Mouse (Mus musculus) spleen, postnatal 36 days (tissue): ENCODE results near the gene Nfatc2.

Source experiments
- DNase-seq, 2 experiments: peaks; one replicate each; pipeline ENCODE4 v3.0.0; 2022; ENCODE audit warnings: low spot score in 2 of 2, mixed read lengths in 1 of 2

Nfatc2 gene

GRCm38 (mm10) chr2:168489953-168490352, 111.5 kb downstream of the Nfatc2 start:
- no peak for DNase-seq

DNA sequence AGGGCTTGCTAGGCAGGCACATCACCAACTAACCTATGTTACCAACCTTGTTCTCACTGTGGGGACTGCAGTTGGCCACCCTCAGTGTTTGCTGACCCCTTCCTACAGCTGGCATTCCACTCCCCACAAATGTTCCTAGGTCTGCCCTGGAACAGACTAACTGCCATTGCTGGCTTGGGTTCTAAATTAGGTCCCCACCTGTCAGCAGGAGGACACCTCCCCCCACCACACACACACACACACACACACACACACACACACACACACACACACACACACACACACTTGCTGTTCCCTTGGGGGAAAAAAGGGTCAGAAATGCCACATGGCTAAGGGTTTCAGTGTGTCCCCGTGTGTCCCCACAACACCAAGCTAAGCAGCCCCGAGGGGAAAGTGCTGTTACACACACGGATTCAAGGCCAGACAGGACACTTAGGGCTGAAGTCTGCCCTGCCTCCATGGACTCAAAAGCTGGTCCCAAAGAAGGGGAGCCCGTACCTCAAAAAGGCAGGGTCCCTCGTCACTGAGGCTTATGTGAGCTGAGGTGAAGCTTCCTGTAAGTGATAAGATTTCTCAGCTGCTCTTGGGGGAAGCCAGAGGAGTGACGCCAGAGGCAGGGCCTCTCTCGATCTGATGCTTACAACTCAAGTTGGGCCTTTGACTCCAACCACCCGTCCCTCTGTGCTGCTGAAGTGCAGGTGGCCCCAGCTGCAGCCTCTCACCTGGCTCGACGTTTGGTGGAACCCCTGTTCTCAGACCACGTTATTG, 113.1 kb downstream of the Nfatc2 start:
- DNase-seq: no peak

DNA sequence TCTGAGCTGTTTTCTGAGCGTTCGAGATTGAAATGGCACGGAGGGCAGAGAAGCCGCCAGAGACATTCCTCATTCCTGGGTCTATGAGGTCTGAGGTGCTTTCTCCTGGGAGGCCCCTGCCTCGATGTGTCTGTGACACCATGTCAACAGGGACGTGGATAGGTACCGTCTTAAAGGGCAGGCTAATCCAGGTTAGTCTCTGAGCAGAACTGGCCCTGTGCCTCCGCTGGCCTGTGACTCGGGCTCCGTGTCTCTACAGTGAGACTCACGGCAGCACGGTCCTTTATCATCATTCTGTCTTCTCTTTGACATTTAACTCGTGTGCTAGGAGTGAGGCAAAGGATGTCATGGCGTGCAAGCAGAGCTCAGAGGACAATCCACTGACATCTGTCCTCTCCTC, 120.3 kb downstream of the Nfatc2 start:
- DNase-seq: no peak

GRCm38 (mm10) chr2:168480692-168481091, 120.8 kb downstream of the Nfatc2 start:
- DNase-seq: no peak

- DNase-seq: no peak
These were observed 121.5 kb downstream of the Nfatc2 start for GRCm38 (mm10) chr2:168479930-168480329.

GRCm38 (mm10) chr2:168478431-168478830, 123.0 kb downstream of the Nfatc2 start:
- DNase-seq: no peak

- peak; percentile 28 to 35 for DNase-seq
These were observed 128.0 kb downstream of the Nfatc2 start for GRCm38 (mm10) chr2:168473496-168473895.

- peak; percentile 85 to 87 for DNase-seq
These were observed 128.6 kb downstream of the Nfatc2 start for GRCm38 (mm10) chr2:168472899-168473298.

DNA sequence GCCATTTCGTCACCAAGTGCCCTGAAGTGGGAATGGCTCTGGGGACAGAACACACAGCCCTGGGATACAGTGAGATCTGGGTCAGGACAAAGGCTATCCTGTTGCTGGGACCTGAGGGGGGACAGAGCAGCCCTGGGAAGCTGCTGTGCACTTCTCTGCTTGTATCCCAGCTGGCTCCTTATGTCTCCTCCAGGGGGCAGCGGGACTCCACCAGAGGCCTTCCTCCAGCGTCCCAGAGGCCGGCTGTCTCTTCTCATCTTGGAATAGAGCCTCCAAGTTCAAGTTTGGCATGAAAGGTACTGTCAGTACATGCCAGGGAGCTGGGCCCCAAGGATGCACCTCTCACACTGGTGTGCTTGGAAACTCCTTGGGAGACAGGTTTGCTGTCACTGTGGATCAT, 132.4 kb downstream of the Nfatc2 start:
- peak; percentile 38 to 39 for DNase-seq

DNA sequence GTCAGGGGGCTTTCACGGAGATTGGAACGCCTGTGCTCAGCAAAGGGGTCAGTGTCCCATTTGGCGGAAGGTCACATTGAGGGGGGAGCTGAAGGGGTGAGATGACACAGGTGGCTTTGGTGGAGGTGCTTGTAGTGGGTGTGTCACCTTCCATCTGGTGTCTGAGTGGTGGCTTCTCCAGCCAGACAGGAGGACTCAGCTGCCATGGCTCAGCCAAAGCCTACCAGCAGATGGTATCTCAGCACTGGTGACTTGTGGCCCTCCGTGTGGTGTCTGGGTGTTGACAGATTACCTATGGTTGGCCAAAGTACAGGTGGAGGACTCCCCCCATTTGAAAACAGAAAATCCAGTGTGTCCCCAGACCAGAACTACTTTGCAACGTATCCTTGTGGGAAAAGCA, 134.3 kb downstream of the Nfatc2 start:
- no peak for DNase-seq

- no peak for DNase-seq
These were observed 135.4 kb downstream of the Nfatc2 start for GRCm38 (mm10) chr2:168466066-168466465.

DNA sequence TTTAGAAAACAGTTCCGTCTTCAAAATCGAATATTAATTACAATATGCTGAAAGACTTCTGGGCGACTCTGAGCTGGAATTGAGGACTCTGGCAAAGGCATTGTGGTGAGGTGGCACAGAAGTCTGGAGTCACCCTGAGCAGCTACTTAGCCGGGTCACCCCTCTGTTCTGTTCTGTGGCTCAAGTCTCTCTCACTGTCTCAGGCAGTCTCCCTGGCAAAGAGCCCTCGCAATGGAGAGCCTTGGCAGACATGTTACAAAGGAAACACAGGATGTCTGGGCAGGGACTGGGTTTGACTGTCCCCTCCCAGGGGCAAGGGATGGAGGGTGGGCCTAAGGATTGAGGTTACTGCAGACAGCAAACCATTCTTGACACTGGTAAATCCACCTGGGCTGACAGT, 135.8 kb downstream of the Nfatc2 start:
- no peak for DNase-seq

- no peak for DNase-seq
These were observed 139.6 kb downstream of the Nfatc2 start for GRCm38 (mm10) chr2:168461865-168462264.

GRCm38 (mm10) chr2:168459627-168460026, 141.8 kb downstream of the Nfatc2 start:
- DNase-seq: no peak

- DNase-seq: no peak
These were observed 142.9 kb downstream of the Nfatc2 start for GRCm38 (mm10) chr2:168458583-168458982.

GRCm38 (mm10) chr2:168451714-168452708, 149.4 kb downstream of the Nfatc2 start:
- DNase-seq: no peak

GRCm38 (mm10) chr2:168450977-168451376, 150.5 kb downstream of the Nfatc2 start:
- no peak for DNase-seq

DNA sequence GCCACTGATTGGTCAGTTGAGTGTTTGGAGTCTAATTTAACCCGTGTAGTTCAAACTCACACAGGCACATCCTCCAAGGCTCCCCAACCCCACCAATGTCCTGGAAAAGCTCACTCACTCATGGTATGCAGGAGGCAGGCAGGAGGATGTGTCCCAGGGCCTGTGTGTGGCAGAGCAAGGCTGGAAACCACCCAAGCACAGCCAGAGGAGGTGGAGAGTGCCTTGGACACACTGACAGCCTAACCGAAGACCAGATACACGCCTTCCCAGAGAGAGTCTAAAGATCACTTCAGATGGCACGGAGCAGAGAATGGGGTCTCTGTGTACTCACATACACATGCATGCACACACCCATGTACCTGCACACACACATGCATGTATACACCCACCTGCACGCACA, 153.4 kb downstream of the Nfatc2 start:
- DNase-seq: no peak

GRCm38 (mm10) chr2:168447601-168448000, 153.9 kb downstream of the Nfatc2 start:
- DNase-seq: no peak

GRCm38 (mm10) chr2:168445211-168445810, 156.1 kb downstream of the Nfatc2 start:
- DNase-seq: peak; percentile 37 to 45

GRCm38 (mm10) chr2:168444126-168444525, 157.3 kb downstream of the Nfatc2 start:
- DNase-seq: no peak

- no peak for DNase-seq
These were observed 160.0 kb downstream of the Nfatc2 start for GRCm38 (mm10) chr2:168441494-168441893.
